In genomic region chr19:13828447-13828846, GRCm38 (mm10) we compare ENCODE assay signal across 28 mouse cellular contexts. TPM values are rescaled to one million over a fixed set of nuclear protein-coding genes. Genes with fewer than 3 reads are reported as not detected.
DNase-seq lines count a peak whose midpoint lies in the region; ATAC-seq and TF ChIP-seq lines count a peak whose summit lies in the region.
"Had no signal": no experiment of that assay in that cellular context is flagged by ENCODE, and none has a peak within 500 bp of the region (broad histone marks: within the 10 kb centered on the region; RNA-seq: fewer than 3 reads in every experiment).

No protein-coding gene starts in this region.

- no peak for TF ChIP-seq CTCF in midbrain, postnatal 0 days (IDR thresholded peaks at IDR 0.05)
- TF ChIP-seq CTCF in CH12.LX (conservative IDR thresholded peaks at IDR 0.05 in 1 of 2, IDR thresholded peaks at IDR 0.05 in 1 of 2; ENCODE audit: low read depth in 2 of 2, low read length in 2 of 2) = no peak
- no peak for TF ChIP-seq CTCF in brain, embryonic 14.5 days (IDR thresholded peaks at IDR 0.05; ENCODE audit: borderline replicate concordance, extremely low read depth, insufficient read depth, insufficient read length)

- no peak for TF ChIP-seq POLR2A in CH12.LX (IDR thresholded peaks at IDR 0.05; ENCODE audit: low read depth, low read length)
- no peak for TF ChIP-seq POLR2A in brain, embryonic 14.5 days (IDR thresholded peaks at IDR 0.05; ENCODE audit: borderline replicate concordance, extremely low read depth, insufficient read depth, insufficient read length, poor library complexity, severe bottlenecking)

- no peak overlapping the region for H3K4me3 ChIP-seq in midbrain, embryonic 11.5 days (ENCODE audit: low read depth, low read length)
- no peak overlapping the region for H3K4me3 ChIP-seq in midbrain, embryonic 14.5 days (replicated peaks; ENCODE audit: low read depth, low read length)
- H3K4me3 ChIP-seq in midbrain, embryonic 12.5 days = no peak overlapping the region
- H3K4me3 ChIP-seq in midbrain, postnatal 0 days (ENCODE audit: low read depth, low read length) = no peak overlapping the region
- H3K4me3 ChIP-seq in CH12.LX (replicated peaks in 1 of 3; ENCODE audit: low read depth in 2 of 3, low read length in 2 of 3, poor library complexity in 1 of 3) = no peak overlapping the region

- no peak overlapping the region for H3K27ac ChIP-seq in midbrain, embryonic 11.5 days (ENCODE audit: low read depth, low read length)
- H3K27ac ChIP-seq in midbrain, embryonic 14.5 days (replicated peaks; ENCODE audit: low read depth, low read length) = no peak overlapping the region
- no peak overlapping the region for H3K27ac ChIP-seq in midbrain, embryonic 12.5 days (replicated peaks)
- no peak overlapping the region for H3K27ac ChIP-seq in midbrain, postnatal 0 days (ENCODE audit: low read depth, low read length)
- H3K27ac ChIP-seq in CH12.LX (ENCODE audit: insufficient read depth, low read depth) = no peak overlapping the region

- H3K27me3 ChIP-seq in midbrain, embryonic 11.5 days (ENCODE audit: control insufficient read depth, insufficient read depth, low read length) = no peaks in the 10 kb centered on the region
- no peaks in the 10 kb centered on the region for H3K27me3 ChIP-seq in midbrain, embryonic 14.5 days (ENCODE audit: control insufficient read depth, insufficient read depth, low read length)
- H3K27me3 ChIP-seq in midbrain, embryonic 12.5 days = no peaks in the 10 kb centered on the region
- H3K27me3 ChIP-seq in midbrain, postnatal 0 days (ENCODE audit: insufficient read depth, low read length) = no peaks in the 10 kb centered on the region
- no peaks in the 10 kb centered on the region for H3K27me3 ChIP-seq in CH12.LX (replicated peaks)

- H3K79me2 ChIP-seq in CH12.LX (replicated peaks; ENCODE audit: control insufficient read depth, extremely low read depth, insufficient read depth, poor library complexity, severe bottlenecking) = no peaks in the 10 kb centered on the region

- in situ Hi-C loops in CH12.LX (cut with MboI; ENCODE audit: low pct_ligation_motif_present, low pct_unique_long_range_greater_than_20kb, low sequenced_read_pairs) = no loop called here

- peak; percentile 69 for ATAC-seq in midbrain, embryonic 11.5 days (ENCODE audit: low FRiP score)
- ATAC-seq in midbrain, embryonic 14.5 days (ENCODE audit: low FRiP score, low TSS enrichment) = no peak
- ATAC-seq in midbrain, embryonic 12.5 days (ENCODE audit: low FRiP score, low read depth) = peak; percentile 54; the same call in 1 of the 2 replicates
- no peak for ATAC-seq in midbrain, postnatal 0 days (ENCODE audit: low FRiP score)
- ATAC-seq: activated CD4-positive, CD25-positive, alpha-beta regulatory T cell, adult 4 months; CD4-positive, CD25-positive, alpha-beta regulatory T cell, adult 4 months; Patski had no signal

- TF ChIP-seq RAD21 in CH12.LX (IDR thresholded peaks at IDR 0.05; ENCODE audit: low read depth, low read length) = no peak

- no peaks in the 10 kb centered on the region for H3K36me3 ChIP-seq in midbrain, embryonic 11.5 days (ENCODE audit: control insufficient read depth, insufficient read depth, low read length)
- H3K36me3 ChIP-seq in midbrain, embryonic 14.5 days (ENCODE audit: control insufficient read depth, insufficient read depth, low read length) = no peaks in the 10 kb centered on the region
- no peaks in the 10 kb centered on the region for H3K36me3 ChIP-seq in midbrain, embryonic 12.5 days
- no peaks in the 10 kb centered on the region for H3K36me3 ChIP-seq in midbrain, postnatal 0 days (ENCODE audit: insufficient read depth, low read length)
- H3K36me3 ChIP-seq in CH12.LX (replicated peaks in 1 of 2; ENCODE audit: control insufficient read depth in 1 of 2, insufficient read depth in 1 of 2, low read length in 1 of 2) = no peaks in the 10 kb centered on the region
- H3K36me3 ChIP-seq: G1E had no signal

- dilution Hi-C loops in CH12.LX (cut with MboI; ENCODE audit: extremely low pct_ligation_motif_present, extremely low pct_unique_long_range_greater_than_20kb, low sequenced_read_pairs) = no loop called here

- H3K4me1 ChIP-seq in midbrain, embryonic 11.5 days (ENCODE audit: control insufficient read depth, insufficient read depth, low read length) = no peaks in the 10 kb centered on the region
- H3K4me1 ChIP-seq in midbrain, embryonic 14.5 days (ENCODE audit: control insufficient read depth, insufficient read depth, low read length) = no peaks in the 10 kb centered on the region
- H3K4me1 ChIP-seq in midbrain, embryonic 12.5 days = no peaks in the 10 kb centered on the region
- H3K4me1 ChIP-seq in midbrain, postnatal 0 days (ENCODE audit: insufficient read depth, low read length) = no peaks in the 10 kb centered on the region
- peaks cover 0 to 5% of the 10 kb centered on the region in 2 experiments; a peak in 1 of 4 replicates for H3K4me1 ChIP-seq in CH12.LX (ENCODE audit: control insufficient read depth in 1 of 2, insufficient read depth in 2 of 2)

- peak; percentile 37; the same call in 1 of the 2 replicates for TF ChIP-seq EP300 in CH12.LX (IDR thresholded peaks at IDR 0.05; ENCODE audit: low read length)

- 70% methylated on average over 3 of the region's 3 CpGs for WGBS in midbrain, embryonic 11.5 days
- WGBS in midbrain, embryonic 14.5 days = 51% methylated on average over 3 of the region's 3 CpGs
- WGBS in midbrain, embryonic 12.5 days = 68% methylated on average over 3 of the region's 3 CpGs
- WGBS in midbrain, postnatal 0 days = 62% methylated on average over 3 of the region's 3 CpGs

- no peaks in the 10 kb centered on the region for H3K9me3 ChIP-seq in midbrain, embryonic 11.5 days (ENCODE audit: control insufficient read depth, low read length)
- no peaks in the 10 kb centered on the region for H3K9me3 ChIP-seq in midbrain, embryonic 14.5 days (ENCODE audit: control insufficient read depth, low read length)
- H3K9me3 ChIP-seq in midbrain, embryonic 12.5 days = no peaks in the 10 kb centered on the region
- H3K9me3 ChIP-seq in midbrain, postnatal 0 days (ENCODE audit: low read length) = no peaks in the 10 kb centered on the region
- H3K9me3 ChIP-seq in CH12.LX (replicated peaks; ENCODE audit: low read length) = no peaks in the 10 kb centered on the region
- H3K9me3 ChIP-seq: G1E had no signal

- no peak overlapping the region for H3K9ac ChIP-seq in midbrain, embryonic 11.5 days (ENCODE audit: low read length)
- H3K9ac ChIP-seq in midbrain, embryonic 14.5 days (replicated peaks; ENCODE audit: low read length) = no peak overlapping the region
- H3K9ac ChIP-seq in midbrain, embryonic 12.5 days (replicated peaks) = no peak overlapping the region
- H3K9ac ChIP-seq in midbrain, postnatal 0 days (replicated peaks; ENCODE audit: low read length, poor library complexity, severe bottlenecking) = no peak overlapping the region
- H3K9ac ChIP-seq in CH12.LX (ENCODE audit: insufficient read depth, low read depth) = no peak overlapping the region

- DNase-seq in midbrain, embryonic 11.5 days (ENCODE audit: low spot score, missing footprints) = no peak
- no peak for DNase-seq in midbrain, embryonic 14.5 days
- no peak for DNase-seq in midbrain, postnatal 0 days (ENCODE audit: low spot score)
- DNase-seq in CH12.LX (ENCODE audit: extremely low read depth) = peak; percentile 32
- peak; percentile 0 for DNase-seq in brain, embryonic 14.5 days (ENCODE audit: low read depth)
- DNase-seq in kidney, adult 11 months = no peak
- DNase-seq in layer of hippocampus, postnatal 25 days (ENCODE audit: extremely low spot score in 1 of 2, low spot score in 1 of 2) = no peak
- DNase-seq: adrenal gland, adult 2 months; adrenal gland, adult 8-10 months; adrenal gland, postnatal 10 days; adrenal gland, postnatal 14 days; adrenal gland, postnatal 25 days; adrenal gland, postnatal 36 days; B cell, adult 2 months; cerebellum, adult 11 months; cerebellum, adult 11-12 months; cerebellum, adult 18-20 months; cerebellum, adult 2 months had no signal

- no peak overlapping the region for H3K4me2 ChIP-seq in midbrain, embryonic 11.5 days
- H3K4me2 ChIP-seq in midbrain, embryonic 14.5 days (ENCODE audit: low read length) = no peak overlapping the region
- H3K4me2 ChIP-seq in midbrain, embryonic 12.5 days (replicated peaks) = no peak overlapping the region
- no peak overlapping the region for H3K4me2 ChIP-seq in midbrain, postnatal 0 days (ENCODE audit: low read depth, low read length, poor library complexity, severe bottlenecking)
- H3K4me2 ChIP-seq in CH12.LX (ENCODE audit: insufficient read depth, low read depth, poor library complexity, severe bottlenecking) = no peak overlapping the region

RNA-seq across cellular contexts. Expression of gene Olfr1500, which starts 1.8 kb away (rescaled TPM):
- not detected in 2 replicates for polyA plus RNA-seq in midbrain, embryonic 11.5 days (2014; fragmentation: Nextera tagmentation; extraction: Ambion mirVana)
- polyA plus RNA-seq in midbrain, embryonic 14.5 days (2014; fragmentation: Nextera tagmentation; extraction: Ambion mirVana) = not detected in 2 replicates
- not detected in 2 replicates for polyA plus RNA-seq in midbrain, embryonic 12.5 days (2016; fragmentation: Nextera tagmentation; extraction: Ambion mirVana)
- total RNA-seq in midbrain, postnatal 0 days (2014; rRNA removed) = not detected in 2 replicates
- polyA plus RNA-seq in midbrain, postnatal 0 days (2015; fragmentation: Nextera tagmentation; extraction: Ambion mirVana) = not detected in 2 replicates
- total RNA-seq in CH12.LX (2012; rRNA removed) (not detected in 2 replicates), CH12.LX (2014; rRNA removed) (not detected in 2 replicates)
- polyA plus RNA-seq in CH12.LX (2012; ENCODE audit: insufficient read length, low read depth) = not detected in 2 replicates
- not detected in 2 replicates for polyA plus RNA-seq in brain, embryonic 14.5 days (2012; rRNA removed)
- not detected for total RNA-seq in layer of hippocampus, postnatal 25 days (2021)
- total RNA-seq: adrenal gland, adult 18-20 months; adrenal gland, adult 2 months; adrenal gland, adult 8-10 months; adrenal gland, postnatal 10 days; adrenal gland, postnatal 14 days; adrenal gland, postnatal 25 days; adrenal gland, postnatal 36 days; adrenal gland, postnatal 4 days; ES-E14; G1E; MEL had no signal
- polyA plus RNA-seq: activated CD4-positive, CD25-positive, alpha-beta regulatory T cell, adult 4 months; adrenal gland, adult 2 months; C2C12; cerebellum, adult 2 months; G1E; Patski had no signal

RNA-seq across cellular contexts. Expression of gene Olfr1499, which starts 9.2 kb away (rescaled TPM):
- not detected in 2 replicates for polyA plus RNA-seq in midbrain, embryonic 11.5 days (2014; fragmentation: Nextera tagmentation; extraction: Ambion mirVana)
- not detected in 2 replicates for polyA plus RNA-seq in midbrain, embryonic 14.5 days (2014; fragmentation: Nextera tagmentation; extraction: Ambion mirVana)
- polyA plus RNA-seq in midbrain, embryonic 12.5 days (2016; fragmentation: Nextera tagmentation; extraction: Ambion mirVana) = not detected in 2 replicates
- not detected in 2 replicates for total RNA-seq in midbrain, postnatal 0 days (2014; rRNA removed)
- polyA plus RNA-seq in midbrain, postnatal 0 days (2015; fragmentation: Nextera tagmentation; extraction: Ambion mirVana) = not detected in 2 replicates
- total RNA-seq in CH12.LX (2012; rRNA removed) = not detected in 2 replicates
- total RNA-seq in CH12.LX (2014; rRNA removed) = not detected in 2 replicates
- not detected in 2 replicates for polyA plus RNA-seq in CH12.LX (2012; ENCODE audit: insufficient read length, low read depth)
- polyA plus RNA-seq in brain, embryonic 14.5 days (2012; rRNA removed) = not detected in 2 replicates
- total RNA-seq in layer of hippocampus, postnatal 25 days (2021) = not detected
- total RNA-seq: adrenal gland, adult 18-20 months; adrenal gland, adult 2 months; adrenal gland, adult 8-10 months; adrenal gland, postnatal 10 days; adrenal gland, postnatal 14 days; adrenal gland, postnatal 25 days; adrenal gland, postnatal 36 days; adrenal gland, postnatal 4 days; ES-E14; G1E; MEL had no signal
- polyA plus RNA-seq: adrenal gland, adult 2 months; C2C12; CD4-positive, CD25-positive, alpha-beta regulatory T cell, adult 4 months; cerebellum, adult 2 months; G1E; Patski had no signal

RNA-seq across cellular contexts. Expression of gene Olfr1501, which starts 22.0 kb away (rescaled TPM):
- not detected in 2 replicates for polyA plus RNA-seq in midbrain, embryonic 11.5 days (2014; fragmentation: Nextera tagmentation; extraction: Ambion mirVana)
- not detected in 2 replicates for polyA plus RNA-seq in midbrain, embryonic 14.5 days (2014; fragmentation: Nextera tagmentation; extraction: Ambion mirVana)
- not detected in 2 replicates for polyA plus RNA-seq in midbrain, embryonic 12.5 days (2016; fragmentation: Nextera tagmentation; extraction: Ambion mirVana)
- 0.44 TPM in 1 of 2 replicates, not detected in the other for total RNA-seq in midbrain, postnatal 0 days (2014; rRNA removed)
- polyA plus RNA-seq in midbrain, postnatal 0 days (2015; fragmentation: Nextera tagmentation; extraction: Ambion mirVana) = not detected in 2 replicates
- total RNA-seq in CH12.LX (2012; rRNA removed) (not detected in 2 replicates), CH12.LX (2014; rRNA removed) (not detected in 2 replicates)
- not detected in 2 replicates for polyA plus RNA-seq in CH12.LX (2012; ENCODE audit: insufficient read length, low read depth)
- not detected in 2 replicates for polyA plus RNA-seq in brain, embryonic 14.5 days (2012; rRNA removed)
- total RNA-seq in layer of hippocampus, postnatal 25 days (2021) = not detected
- total RNA-seq: adrenal gland, adult 18-20 months; adrenal gland, adult 2 months; adrenal gland, adult 8-10 months; adrenal gland, postnatal 10 days; adrenal gland, postnatal 14 days; adrenal gland, postnatal 25 days; adrenal gland, postnatal 36 days; adrenal gland, postnatal 4 days; ES-E14; MEL had no signal
- polyA plus RNA-seq: adrenal gland, adult 2 months; C2C12; CD4-positive, CD25-positive, alpha-beta regulatory T cell, adult 4 months; cerebellum, adult 2 months; G1E; Patski had no signal

RNA-seq across cellular contexts. Expression of gene Olfr1497, which starts 30.4 kb away (rescaled TPM):
- not detected in 2 replicates for polyA plus RNA-seq in midbrain, embryonic 11.5 days (2014; fragmentation: Nextera tagmentation; extraction: Ambion mirVana)
- not detected in 2 replicates for polyA plus RNA-seq in midbrain, embryonic 14.5 days (2014; fragmentation: Nextera tagmentation; extraction: Ambion mirVana)
- not detected in 2 replicates for polyA plus RNA-seq in midbrain, embryonic 12.5 days (2016; fragmentation: Nextera tagmentation; extraction: Ambion mirVana)
- not detected in 2 replicates for total RNA-seq in midbrain, postnatal 0 days (2014; rRNA removed)
- polyA plus RNA-seq in midbrain, postnatal 0 days (2015; fragmentation: Nextera tagmentation; extraction: Ambion mirVana) = not detected in 2 replicates
- not detected in 2 replicates for total RNA-seq in CH12.LX (2012; rRNA removed)
- total RNA-seq in CH12.LX (2014; rRNA removed) = not detected in 2 replicates
- not detected in 2 replicates for polyA plus RNA-seq in CH12.LX (2012; ENCODE audit: insufficient read length, low read depth)
- not detected in 2 replicates for polyA plus RNA-seq in brain, embryonic 14.5 days (2012; rRNA removed)
- total RNA-seq in layer of hippocampus, postnatal 25 days (2021) = not detected
- total RNA-seq: adrenal gland, adult 18-20 months; adrenal gland, adult 2 months; adrenal gland, adult 8-10 months; adrenal gland, postnatal 10 days; adrenal gland, postnatal 14 days; adrenal gland, postnatal 25 days; adrenal gland, postnatal 36 days; adrenal gland, postnatal 4 days; ES-E14; G1E; MEL had no signal
- polyA plus RNA-seq: activated CD4-positive, CD25-positive, alpha-beta regulatory T cell, adult 4 months; adrenal gland, adult 2 months; C2C12; CD4-positive, CD25-positive, alpha-beta regulatory T cell, adult 4 months; cerebellum, adult 2 months; G1E; Patski had no signal

RNA-seq across cellular contexts. Expression of gene Olfr1502, which starts 33.1 kb away (rescaled TPM):
- polyA plus RNA-seq in midbrain, embryonic 11.5 days (2014; fragmentation: Nextera tagmentation; extraction: Ambion mirVana) = not detected in 2 replicates
- not detected in 2 replicates for polyA plus RNA-seq in midbrain, embryonic 14.5 days (2014; fragmentation: Nextera tagmentation; extraction: Ambion mirVana)
- polyA plus RNA-seq in midbrain, embryonic 12.5 days (2016; fragmentation: Nextera tagmentation; extraction: Ambion mirVana) = not detected in 2 replicates
- total RNA-seq in midbrain, postnatal 0 days (2014; rRNA removed) = not detected in 2 replicates
- polyA plus RNA-seq in midbrain, postnatal 0 days (2015; fragmentation: Nextera tagmentation; extraction: Ambion mirVana) = not detected in 2 replicates
- total RNA-seq in CH12.LX (2012; rRNA removed) (not detected in 2 replicates), CH12.LX (2014; rRNA removed) (not detected in 2 replicates)
- polyA plus RNA-seq in CH12.LX (2012; ENCODE audit: insufficient read length, low read depth) = not detected in 2 replicates
- polyA plus RNA-seq in brain, embryonic 14.5 days (2012; rRNA removed) = not detected in 2 replicates
- total RNA-seq in layer of hippocampus, postnatal 25 days (2021) = not detected
- total RNA-seq: adrenal gland, adult 18-20 months; adrenal gland, adult 2 months; adrenal gland, adult 8-10 months; adrenal gland, postnatal 10 days; adrenal gland, postnatal 14 days; adrenal gland, postnatal 25 days; adrenal gland, postnatal 36 days; adrenal gland, postnatal 4 days; ES-E14; MEL had no signal
- polyA plus RNA-seq: activated CD4-positive, CD25-positive, alpha-beta regulatory T cell, adult 4 months; adrenal gland, adult 2 months; C2C12; CD4-positive, CD25-positive, alpha-beta regulatory T cell, adult 4 months; cerebellum, adult 2 months; G1E; Patski had no signal

Comparison
In these comparisons a context has a peak if more than half of its experiments do, and no peak if none do; other contexts are left out.
1. ATAC-seq: peak in midbrain, embryonic 11.5 days (single experiment) and midbrain, embryonic 12.5 days (single experiment); none in midbrain, embryonic 14.5 days (single experiment) and midbrain, postnatal 0 days (single experiment).
2. DNase-seq: peak in CH12.LX (single experiment) and brain, embryonic 14.5 days (single experiment); none in midbrain, embryonic 11.5 days (single experiment), midbrain, embryonic 14.5 days (single experiment), midbrain, postnatal 0 days (single experiment), kidney, adult 11 months (single experiment) and layer of hippocampus, postnatal 25 days (0 of 2).